Mouse (Mus musculus): Measurements from ENCODE around the gene Slco1a1. TPM values are rescaled to one million over a fixed set of nuclear protein-coding genes. Genes with fewer than 3 reads are reported as not detected.
A peak's percentile ranks its signal among the peaks of the same experiment; 100 is the strongest.
"Not testable (repeated sequence)": the region's sequence is repeated elsewhere in the genome, so short reads cannot be mapped to it uniquely, and the experiment has no call there.

The Slco1a1 gene
- total RNA-seq (2021): not detected
- long read RNA-seq, experiment 1: 0 reads
- long read RNA-seq, experiment 2: 0 reads

- TF ChIP-seq CTCF (IDR thresholded peaks at IDR 0.05): no peak
- Histone ChIP-seq H3K4me3 (no peak within 1 kb of the TSS), H3K27ac (no peak within 1 kb of the TSS)
- intact Hi-C loops (cut with DNase I): no loop called here
- no peak for DNase-seq (ENCODE audit: extremely low spot score in 1 of 2, low spot score in 2 of 2)
These were observed at the start of gene Slco1a1 for GRCm38 (mm10) chr6:141946862-141947261. Slco1a1 (minus strand) TSS chr6:141946962.

DNA sequence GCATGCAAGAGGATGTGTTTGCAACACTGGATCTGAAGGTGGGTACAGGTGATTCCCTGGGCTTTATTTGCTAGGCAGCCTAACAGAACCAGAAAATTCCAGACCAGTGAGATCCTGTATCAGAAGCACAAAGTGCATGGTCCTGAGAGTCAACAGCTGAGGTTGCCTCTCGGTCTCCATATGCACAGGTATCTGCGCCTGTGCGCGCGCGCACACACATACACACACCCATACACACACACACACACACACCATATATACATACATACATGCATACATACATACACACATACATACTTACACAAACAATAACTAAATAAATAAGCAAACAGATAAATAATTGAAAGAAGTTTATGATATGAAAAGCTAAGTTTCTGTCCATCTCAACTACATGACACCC is 40.0 kb upstream of the Slco1a1 start:
- DNase-seq (ENCODE audit: extremely low spot score in 1 of 2, low spot score in 2 of 2): no peak
- intact Hi-C loops (cut with DNase I): no loop called here

GRCm38 (mm10) chr6:141984644-141985043 is 37.9 kb upstream of the Slco1a1 start:
- DNase-seq (ENCODE audit: extremely low spot score in 1 of 2, low spot score in 2 of 2): no peak
- no peak overlapping the region for H3K4me3 ChIP-seq
- TF ChIP-seq CTCF (IDR thresholded peaks at IDR 0.05): no peak
- no peak overlapping the region for H3K27ac ChIP-seq
- intact Hi-C loops (cut with DNase I): no loop called here

More for the DNA sequence above, 40.0 kb upstream of the Slco1a1 start:
- Histone ChIP-seq H3K4me3 (no peak overlapping the region), H3K27ac (no peak overlapping the region)
- TF ChIP-seq CTCF (IDR thresholded peaks at IDR 0.05): no peak

DNA sequence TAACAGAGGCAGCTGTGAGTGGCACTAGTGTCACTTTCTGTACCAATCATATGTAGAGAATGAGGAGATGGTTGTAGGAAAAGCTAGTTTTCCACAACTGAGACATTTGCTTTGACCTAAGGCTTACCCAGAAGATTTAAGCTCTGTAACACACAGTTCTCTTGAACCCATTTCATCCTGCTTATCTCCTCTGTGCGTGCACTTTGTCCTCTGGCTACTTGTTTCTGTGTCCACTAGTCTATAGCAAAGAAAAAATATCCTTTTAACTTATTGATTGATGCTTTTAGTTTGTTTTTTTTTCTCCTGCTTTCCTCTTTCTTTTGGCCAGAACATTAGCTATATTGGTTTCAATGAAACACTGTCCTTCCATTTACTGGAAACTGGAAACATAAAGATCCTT is 15.7 kb upstream of the Slco1a1 start:
- no peak overlapping the region for H3K27ac ChIP-seq
- no peak overlapping the region for H3K4me3 ChIP-seq
- TF ChIP-seq CTCF (IDR thresholded peaks at IDR 0.05): no peak
- DNase-seq (ENCODE audit: extremely low spot score in 1 of 2, low spot score in 2 of 2): no peak
- intact Hi-C loops (cut with DNase I): no loop called here

DNA sequence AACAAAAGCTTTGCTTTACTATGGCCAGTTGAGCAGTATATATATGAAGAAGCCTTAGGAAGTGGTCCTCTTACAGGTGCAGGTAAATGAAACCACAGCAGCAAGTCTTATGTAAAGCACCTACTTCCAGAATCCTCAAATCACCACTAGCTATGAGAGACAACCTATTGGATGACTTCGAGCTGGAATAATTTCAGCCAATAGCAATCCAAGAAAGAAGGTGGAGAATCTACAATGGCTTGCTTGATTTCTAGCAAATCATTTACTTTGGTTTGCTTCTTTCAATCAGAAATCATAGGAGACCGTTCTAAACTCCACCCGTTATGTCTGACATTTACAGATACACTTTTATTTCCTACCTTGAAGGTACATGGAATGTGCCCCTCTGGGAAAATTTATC is 15.1 kb upstream of the Slco1a1 start:
- no peak overlapping the region for H3K27ac ChIP-seq
- TF ChIP-seq CTCF (IDR thresholded peaks at IDR 0.05): no peak
- intact Hi-C loops (cut with DNase I): no loop called here

GRCm38 (mm10) chr6:141960482-141960881 is 13.7 kb upstream of the Slco1a1 start:
- H3K4me3 ChIP-seq: no peak overlapping the region
- intact Hi-C loops (cut with DNase I): no loop called here
- DNase-seq (ENCODE audit: extremely low spot score in 1 of 2, low spot score in 2 of 2): no peak
- TF ChIP-seq CTCF (IDR thresholded peaks at IDR 0.05): no peak
- H3K27ac ChIP-seq: no peak overlapping the region

More for the DNA sequence above, 15.1 kb upstream of the Slco1a1 start:
- DNase-seq (ENCODE audit: extremely low spot score in 1 of 2, low spot score in 2 of 2): no peak
- no peak overlapping the region for H3K4me3 ChIP-seq

DNA sequence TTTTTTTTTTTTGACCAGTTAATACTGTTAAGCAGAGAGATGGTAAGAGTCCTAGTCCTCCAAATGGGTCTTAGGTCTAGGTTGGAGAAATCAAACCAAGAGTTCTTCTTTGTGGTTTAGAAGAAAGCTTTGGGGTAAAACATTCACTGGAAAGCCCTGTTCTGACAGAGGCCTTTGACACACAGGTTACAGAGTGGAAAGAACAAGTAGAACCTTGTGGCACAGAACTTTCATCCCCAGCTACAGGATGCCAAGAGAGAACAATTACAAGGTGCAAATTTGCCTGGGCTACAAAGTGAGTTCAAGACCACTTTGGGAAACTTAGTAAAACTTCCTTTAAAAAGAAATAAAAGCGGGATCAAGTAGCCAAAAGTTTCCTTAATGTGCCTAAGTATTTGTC is 6.3 kb downstream of the Slco1a1 start:
- no peak for DNase-seq (ENCODE audit: extremely low spot score in 1 of 2, low spot score in 2 of 2)
- TF ChIP-seq CTCF (IDR thresholded peaks at IDR 0.05): no peak
- Histone ChIP-seq H3K27ac (no peak overlapping the region), H3K4me3 (no peak overlapping the region)
- intact Hi-C loops (cut with DNase I): no loop called here

- no peak for TF ChIP-seq CTCF (IDR thresholded peaks at IDR 0.05)
- no peak overlapping the region for H3K27ac ChIP-seq
- no peak for DNase-seq (ENCODE audit: extremely low spot score in 1 of 2, low spot score in 2 of 2)
These were observed 48.6 kb downstream of the Slco1a1 start for GRCm38 (mm10) chr6:141898197-141898596.

DNA sequence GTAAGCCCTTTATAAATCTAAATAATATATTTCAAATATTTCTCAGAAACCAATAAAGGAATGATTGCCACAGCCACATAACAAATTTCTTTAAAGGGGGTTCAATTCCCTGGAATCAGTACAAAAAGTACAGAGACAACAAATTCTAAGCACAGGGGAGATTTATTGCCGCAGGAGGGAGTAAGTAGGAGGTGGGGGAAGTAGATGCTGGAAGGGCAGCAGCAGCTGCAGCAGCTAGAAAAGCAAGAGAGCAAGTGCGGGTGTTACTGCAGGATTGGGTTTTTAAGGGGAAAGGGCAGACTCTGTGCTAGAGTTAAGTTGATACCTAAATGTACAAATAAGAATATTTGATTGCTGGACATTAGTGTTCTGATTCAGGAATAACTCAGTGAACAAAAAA is 57.0 kb downstream of the Slco1a1 start:
- no peak for TF ChIP-seq CTCF (IDR thresholded peaks at IDR 0.05)
- no peak overlapping the region for H3K4me3 ChIP-seq
- intact Hi-C loops (cut with DNase I): no loop called here
- peak overlapping the region; percentile 24; the same call in 1 of the 2 replicates for H3K27ac ChIP-seq
- no peak for DNase-seq (ENCODE audit: extremely low spot score in 1 of 2, low spot score in 2 of 2)

More at GRCm38 (mm10) chr6:141898197-141898596, 48.6 kb downstream of the Slco1a1 start:
- intact Hi-C loops (cut with DNase I): no loop called here
- H3K4me3 ChIP-seq: no peak overlapping the region

DNA sequence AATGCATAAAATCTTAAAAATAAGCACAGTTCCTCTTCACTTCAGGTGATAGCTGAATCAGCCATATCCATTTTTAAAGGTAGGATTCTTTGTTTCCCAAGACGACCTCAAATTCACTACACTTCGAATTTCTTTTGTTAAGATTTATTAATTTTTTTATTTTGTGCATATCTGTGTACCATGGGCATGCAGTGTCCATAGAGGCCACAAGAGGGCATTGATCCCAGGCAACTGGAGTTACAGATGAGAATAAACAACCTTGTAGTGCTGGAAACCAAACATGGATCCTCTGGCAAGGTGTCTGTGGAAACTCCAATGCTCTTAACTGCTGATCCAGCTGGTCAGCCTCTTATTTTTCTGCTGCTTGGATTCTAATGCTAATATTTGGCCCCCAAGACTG is 58.5 kb downstream of the Slco1a1 start:
- TF ChIP-seq CTCF (IDR thresholded peaks at IDR 0.05): peak; percentile 34
- Histone ChIP-seq H3K27ac (no peak overlapping the region), H3K4me3 (no peak overlapping the region)
- intact Hi-C loops (cut with DNase I): no loop called here
- no peak for DNase-seq (ENCODE audit: extremely low spot score in 1 of 2, low spot score in 2 of 2)

- Histone ChIP-seq H3K27ac (no peak overlapping the region), H3K4me3 (no peak overlapping the region)
- TF ChIP-seq CTCF (IDR thresholded peaks at IDR 0.05): no peak
- no peak for DNase-seq (ENCODE audit: extremely low spot score in 1 of 2, low spot score in 2 of 2)
- intact Hi-C loops (cut with DNase I): no loop called here
These were observed 64.2 kb downstream of the Slco1a1 start for GRCm38 (mm10) chr6:141882581-141882980.

DNA sequence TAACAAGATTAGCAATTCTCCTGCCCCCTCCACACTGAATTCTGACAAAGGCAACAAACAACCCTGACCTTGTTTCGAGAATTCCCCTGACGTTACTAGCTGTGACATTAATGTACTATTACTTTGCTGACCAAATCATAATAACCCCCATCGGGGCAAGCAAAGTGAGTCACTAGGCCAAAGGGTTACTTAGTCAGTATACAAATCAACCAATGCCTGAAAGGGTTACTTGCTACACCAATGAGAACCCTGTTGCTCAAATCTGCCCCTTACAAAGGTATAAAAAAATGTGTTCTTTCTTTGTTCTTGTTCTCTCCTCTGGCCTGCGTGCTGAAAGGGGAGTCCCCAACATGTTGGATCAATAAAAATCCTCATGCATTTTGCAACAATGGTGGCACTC is 71.0 kb downstream of the Slco1a1 start:
- H3K27ac ChIP-seq; intact Hi-C loops (cut with DNase I); H3K4me3 ChIP-seq; DNase-seq (ENCODE audit: extremely low spot score in 1 of 2, low spot score in 2 of 2): not testable (repeated sequence)

GRCm38 (mm10) chr6:141871711-141872110 is 75.1 kb downstream of the Slco1a1 start:
- DNase-seq (ENCODE audit: extremely low spot score in 1 of 2, low spot score in 2 of 2): no peak
- intact Hi-C loops (cut with DNase I): no loop called here
- Histone ChIP-seq H3K27ac (no peak overlapping the region), H3K4me3 (no peak overlapping the region)
- TF ChIP-seq CTCF (IDR thresholded peaks at IDR 0.05): no peak
